Mouse (Mus musculus): ENCODE measurements at regions not wholly inside any gene's neighbourhood (a gene's known extent, or its start where the extent isn't known, plus 50 kb on each side); places are given as distances from the start of the nearest gene placed in this dataset.

DNA sequence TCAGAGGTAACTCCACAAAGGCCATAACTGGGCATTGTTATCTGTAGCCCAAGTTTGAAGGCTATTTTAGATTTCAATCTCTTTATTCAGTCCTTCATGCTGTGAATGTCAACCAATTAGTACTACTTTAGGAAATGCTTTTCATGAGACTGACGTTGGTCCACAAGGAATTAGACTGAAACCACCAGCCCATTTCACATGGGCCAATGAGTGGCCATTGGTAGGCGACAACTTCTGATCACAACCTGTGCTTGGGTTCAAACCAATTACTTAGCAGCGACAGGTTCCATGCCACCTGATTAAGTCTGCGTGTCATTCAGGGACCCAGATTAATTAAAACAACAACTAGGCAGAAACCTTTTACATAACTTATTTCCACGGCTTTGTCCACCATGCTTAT is 126.9 kb upstream of the Tenm3 start:
- Histone ChIP-seq H3K36me3 (ENCODE audit: insufficient read depth, low read length) (no peaks in the 10 kb centered on the region), H3K27ac (no peak overlapping the region), H3K27me3 (ENCODE audit: insufficient read depth, low read length) (no peaks in the 10 kb centered on the region), H3K4me1 (ENCODE audit: insufficient read depth, low read length) (no peaks in the 10 kb centered on the region), H3K4me3 (ENCODE audit: low read length) (no peak overlapping the region), H3K9me3 (ENCODE audit: low read length) (no peaks in the 10 kb centered on the region), H3K4me2 (ENCODE audit: low read depth, low read length) (no peak overlapping the region), H3K9ac (replicated peaks; ENCODE audit: low read length) (no peak overlapping the region)
- ATAC-seq = no peak
- no peak for DNase-seq (ENCODE audit: low spot score)
- TF ChIP-seq CTCF (IDR thresholded peaks at IDR 0.05; ENCODE audit: low read depth) = no peak
- 62% methylated on average over 5 of the region's 5 CpGs for WGBS

DNA sequence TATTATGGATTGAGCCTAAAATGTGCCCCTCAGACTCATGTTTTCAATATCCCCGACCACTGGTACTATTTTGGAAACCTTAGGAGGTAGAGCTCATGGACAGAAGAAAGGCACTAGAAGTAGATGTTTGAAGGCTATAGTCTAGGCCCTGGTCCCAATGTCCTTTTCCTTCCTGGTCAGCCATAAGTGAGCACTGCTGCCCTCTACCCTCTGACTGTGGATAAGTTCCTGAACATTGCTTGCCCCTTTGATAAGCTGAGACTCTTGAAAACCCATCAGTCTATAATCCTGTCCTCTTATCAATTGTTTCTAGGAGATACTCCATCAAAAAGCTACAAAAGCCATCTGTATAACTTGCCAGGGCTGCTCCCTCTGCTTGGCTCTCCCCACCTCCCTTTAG is 121.2 kb upstream of the Tenm3 start:
- ATAC-seq = no peak
- Histone ChIP-seq H3K9me3 (ENCODE audit: low read length) (no peaks in the 10 kb centered on the region), H3K27ac (no peak overlapping the region), H3K27me3 (ENCODE audit: insufficient read depth, low read length) (no peaks in the 10 kb centered on the region), H3K4me3 (ENCODE audit: low read length) (no peak overlapping the region), H3K4me1 (ENCODE audit: insufficient read depth, low read length) (no peaks in the 10 kb centered on the region), H3K4me2 (ENCODE audit: low read depth, low read length) (no peak overlapping the region), H3K9ac (replicated peaks; ENCODE audit: low read length) (no peak overlapping the region), H3K36me3 (ENCODE audit: insufficient read depth, low read length) (no peaks in the 10 kb centered on the region)
- no peak for DNase-seq (ENCODE audit: low spot score)
- TF ChIP-seq CTCF (IDR thresholded peaks at IDR 0.05; ENCODE audit: low read depth) = peak; percentile 21; the same call in 1 of the 2 replicates
- 87% methylated on average over 1 of the region's 1 CpGs for WGBS

DNA sequence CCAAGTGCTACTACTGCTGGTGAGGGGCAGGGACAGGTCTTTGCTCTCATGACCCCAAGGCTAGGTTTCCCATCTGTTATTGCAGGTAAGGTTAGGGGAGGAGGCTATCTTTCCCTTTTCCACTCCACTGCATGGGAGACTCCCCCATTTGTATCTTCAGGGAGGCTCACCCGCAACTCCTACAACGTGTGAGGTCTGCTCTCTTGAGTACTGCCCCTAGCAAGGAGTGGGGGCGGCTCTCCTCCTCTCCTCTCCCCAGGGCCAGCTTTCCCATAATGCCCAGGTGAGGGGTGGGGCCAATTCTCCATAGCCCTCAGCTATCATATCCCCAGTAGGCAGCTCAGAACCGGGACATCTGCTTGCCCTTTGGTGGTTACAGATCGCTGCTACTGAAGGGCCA is 113.9 kb upstream of the Tenm3 start:
- no peaks in the 10 kb centered on the region for H3K27me3 ChIP-seq (ENCODE audit: insufficient read depth, low read length)
- no peak overlapping the region for H3K27ac ChIP-seq
- no peaks in the 10 kb centered on the region for H3K36me3 ChIP-seq (ENCODE audit: insufficient read depth, low read length)
- H3K4me3 ChIP-seq (ENCODE audit: low read length) = no peak overlapping the region
- TF ChIP-seq CTCF (IDR thresholded peaks at IDR 0.05; ENCODE audit: low read depth) = no peak
- no peak overlapping the region for H3K9ac ChIP-seq (replicated peaks; ENCODE audit: low read length)
- ATAC-seq = no peak
- H3K4me1 ChIP-seq (ENCODE audit: insufficient read depth, low read length) = no peaks in the 10 kb centered on the region
- DNase-seq (ENCODE audit: low spot score) = no peak
- no peaks in the 10 kb centered on the region for H3K9me3 ChIP-seq (ENCODE audit: low read length)
- WGBS = 80% methylated on average over 5 of the region's 5 CpGs
- H3K4me2 ChIP-seq (ENCODE audit: low read depth, low read length) = no peak overlapping the region

DNA sequence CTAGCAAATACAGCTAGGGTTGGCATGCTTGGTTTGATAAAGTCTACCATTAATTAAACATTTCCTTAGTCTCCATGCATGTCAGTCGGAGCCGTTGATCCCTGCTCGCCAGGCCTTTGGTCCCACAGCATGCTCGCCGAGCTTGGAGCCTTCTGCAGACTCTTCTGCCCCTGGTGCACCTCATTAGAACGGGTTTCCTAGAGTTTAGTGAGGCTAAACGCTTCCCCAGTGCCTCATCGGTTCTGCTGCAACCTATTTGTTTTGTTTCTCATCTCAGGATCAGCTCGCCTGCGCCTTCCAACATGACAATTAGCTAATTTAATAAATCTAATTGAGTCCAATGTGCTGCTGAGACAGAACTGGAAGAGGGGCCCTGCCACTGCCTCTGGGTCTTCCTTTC is 107.7 kb upstream of the Tenm3 start:
- DNase-seq (ENCODE audit: low spot score) = no peak
- Histone ChIP-seq H3K27ac (no peak overlapping the region), H3K9me3 (ENCODE audit: low read length) (no peaks in the 10 kb centered on the region), H3K4me3 (ENCODE audit: low read length) (no peak overlapping the region), H3K36me3 (ENCODE audit: insufficient read depth, low read length) (no peaks in the 10 kb centered on the region), H3K27me3 (ENCODE audit: insufficient read depth, low read length) (no peaks in the 10 kb centered on the region), H3K4me2 (ENCODE audit: low read depth, low read length) (no peak overlapping the region), H3K9ac (replicated peaks; ENCODE audit: low read length) (no peak overlapping the region), H3K4me1 (ENCODE audit: insufficient read depth, low read length) (no peaks in the 10 kb centered on the region)
- WGBS = 75% methylated on average over 10 of the region's 10 CpGs
- TF ChIP-seq CTCF (IDR thresholded peaks at IDR 0.05; ENCODE audit: low read depth) = no peak
- ATAC-seq = no peak

DNA sequence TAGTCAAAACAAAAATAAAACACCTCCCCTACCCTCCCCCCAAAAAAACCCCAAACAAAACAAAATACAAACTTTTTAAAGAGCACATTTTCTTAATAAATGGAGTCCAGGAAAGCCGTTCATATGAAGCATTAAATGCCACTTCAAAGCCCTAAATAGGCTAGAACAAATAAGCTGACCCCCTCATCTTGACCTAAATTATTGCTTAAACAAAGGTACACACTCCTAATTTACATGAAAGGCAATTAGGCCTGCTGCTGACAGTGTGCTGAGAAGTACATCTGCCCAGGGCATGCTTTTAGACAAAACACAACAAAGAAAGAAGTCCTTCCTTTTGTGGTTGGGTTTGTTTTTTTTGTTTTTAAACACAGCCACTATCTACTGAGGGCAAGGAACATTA is 100.4 kb upstream of the Tenm3 start:
- H3K9me3 ChIP-seq (ENCODE audit: low read length) = no peaks in the 10 kb centered on the region
- DNase-seq (ENCODE audit: low spot score) (no peak), ATAC-seq (no peak)
- no peaks in the 10 kb centered on the region for H3K27me3 ChIP-seq (ENCODE audit: insufficient read depth, low read length)
- H3K9ac ChIP-seq (replicated peaks; ENCODE audit: low read length) = no peak overlapping the region
- no peaks in the 10 kb centered on the region for H3K36me3 ChIP-seq (ENCODE audit: insufficient read depth, low read length)
- 38% methylated on average over 1 of the region's 1 CpGs for WGBS
- TF ChIP-seq CTCF (IDR thresholded peaks at IDR 0.05; ENCODE audit: low read depth) = no peak
- H3K27ac ChIP-seq = no peak overlapping the region
- no peaks in the 10 kb centered on the region for H3K4me1 ChIP-seq (ENCODE audit: insufficient read depth, low read length)
- no peak overlapping the region for H3K4me2 ChIP-seq (ENCODE audit: low read depth, low read length)
- no peak overlapping the region for H3K4me3 ChIP-seq (ENCODE audit: low read length)

DNA sequence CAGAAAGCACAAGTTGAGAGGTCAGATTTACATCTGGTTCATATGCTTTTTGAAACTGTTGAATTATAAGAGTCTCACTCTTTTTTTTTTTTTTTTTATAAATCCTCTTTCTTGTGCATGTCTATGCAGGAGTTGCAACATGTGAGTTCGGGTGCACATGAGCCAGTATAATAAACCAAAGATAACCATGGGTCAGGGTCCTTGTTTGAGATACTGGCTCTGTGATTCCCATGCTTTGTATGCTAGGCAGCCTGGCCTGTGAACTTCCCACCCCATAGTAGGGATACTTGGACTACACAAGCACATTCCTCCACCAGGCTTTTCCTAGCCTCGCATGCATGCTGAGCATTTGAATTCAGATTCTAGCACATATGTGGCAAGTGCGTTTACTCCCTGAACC is 93.4 kb upstream of the Tenm3 start:
- Histone ChIP-seq H3K4me2 (ENCODE audit: low read depth, low read length) (no peak overlapping the region), H3K36me3 (ENCODE audit: insufficient read depth, low read length) (no peaks in the 10 kb centered on the region), H3K9ac (replicated peaks; ENCODE audit: low read length) (no peak overlapping the region), H3K4me3 (ENCODE audit: low read length) (no peak overlapping the region), H3K9me3 (ENCODE audit: low read length) (no peaks in the 10 kb centered on the region), H3K27me3 (ENCODE audit: insufficient read depth, low read length) (no peaks in the 10 kb centered on the region), H3K27ac (no peak overlapping the region), H3K4me1 (ENCODE audit: insufficient read depth, low read length) (no peaks in the 10 kb centered on the region)
- WGBS = 89% methylated on average over 3 of the region's 3 CpGs
- ATAC-seq (no peak), DNase-seq (ENCODE audit: low spot score) (no peak)
- no peak for TF ChIP-seq CTCF (IDR thresholded peaks at IDR 0.05; ENCODE audit: low read depth)

DNA sequence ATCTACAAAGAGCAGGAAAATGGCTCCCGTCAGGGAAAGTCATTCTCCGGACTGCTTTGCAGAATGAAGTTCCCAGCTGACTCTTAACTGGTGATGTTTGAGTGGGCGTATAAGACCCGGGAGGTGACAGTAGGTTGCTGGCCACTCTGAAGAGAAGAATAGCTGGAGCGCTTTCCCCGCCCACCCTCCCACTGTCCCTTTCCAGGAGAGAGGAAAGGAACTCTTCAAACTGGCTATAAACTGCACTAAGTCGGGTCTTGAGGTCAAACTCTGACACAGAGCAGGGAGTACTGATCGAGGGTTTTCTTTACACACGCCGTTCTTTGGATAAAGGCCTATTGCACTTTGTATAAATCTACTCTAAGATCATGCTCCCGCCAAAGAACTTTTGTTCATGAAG is 83.4 kb upstream of the Tenm3 start:
- DNase-seq (ENCODE audit: low spot score) = no peak
- ATAC-seq = no peak
- WGBS = 67% methylated on average over 11 of the region's 11 CpGs

More for the DNA sequence above, 83.4 kb upstream of the Tenm3 start:
- H3K27me3 ChIP-seq (ENCODE audit: insufficient read depth, low read length) = no peaks in the 10 kb centered on the region
- no peak overlapping the region for H3K9ac ChIP-seq (replicated peaks; ENCODE audit: low read length)
- no peaks in the 10 kb centered on the region for H3K9me3 ChIP-seq (ENCODE audit: low read length)
- no peak overlapping the region for H3K4me3 ChIP-seq (ENCODE audit: low read length)
- H3K36me3 ChIP-seq (ENCODE audit: insufficient read depth, low read length) = no peaks in the 10 kb centered on the region
- H3K4me1 ChIP-seq (ENCODE audit: insufficient read depth, low read length) = no peaks in the 10 kb centered on the region
- H3K27ac ChIP-seq = no peak overlapping the region
- no peak overlapping the region for H3K4me2 ChIP-seq (ENCODE audit: low read depth, low read length)
- TF ChIP-seq CTCF (IDR thresholded peaks at IDR 0.05; ENCODE audit: low read depth) = no peak
